Comparison of ENCODE assay signal across 21 mouse cellular contexts in the genomic region with DNA sequence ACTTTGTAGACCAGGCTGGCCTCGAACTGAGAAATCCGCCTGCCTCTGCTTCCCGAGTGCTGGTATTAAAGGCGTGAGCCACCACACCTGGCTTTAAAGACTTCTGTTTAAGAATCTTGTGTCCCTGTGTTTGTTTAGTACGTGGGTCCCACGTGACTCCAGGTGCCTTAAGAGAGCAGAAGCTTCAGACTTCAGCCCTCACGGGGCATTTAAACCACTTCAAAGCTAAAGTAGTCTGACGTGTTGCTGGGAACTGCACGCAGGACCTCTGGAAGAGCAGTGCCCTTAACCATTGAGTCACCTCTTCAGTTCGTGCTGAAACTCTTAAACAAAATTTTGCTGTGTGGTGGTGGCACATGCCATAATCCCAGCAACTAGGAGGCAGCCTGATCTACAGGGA. TPM values are rescaled to one million over a fixed set of nuclear protein-coding genes. Genes with fewer than 3 reads are reported as not detected.
"Had no signal": no experiment of that assay in that cellular context is flagged by ENCODE, and none has a peak within 500 bp of the region (broad histone marks: within the 10 kb centered on the region; RNA-seq: fewer than 3 reads in every experiment).

No protein-coding gene starts in this region.

- H3K9me3 ChIP-seq: lung, embryonic 15.5 days; midbrain, embryonic 10.5 days; midbrain, embryonic 12.5 days; neural tube, embryonic 13.5 days; neural tube, embryonic 15.5 days had no signal

- H3K27ac ChIP-seq: liver, embryonic 14.5 days; lung, embryonic 15.5 days; midbrain, embryonic 10.5 days; midbrain, embryonic 12.5 days; neural tube, embryonic 13.5 days; neural tube, embryonic 15.5 days had no signal

- H3K9ac ChIP-seq: liver, embryonic 14.5 days; lung, embryonic 15.5 days; midbrain, embryonic 12.5 days; neural tube, embryonic 13.5 days; neural tube, embryonic 15.5 days had no signal

- H3K4me3 ChIP-seq: lung, embryonic 15.5 days; midbrain, embryonic 10.5 days; midbrain, embryonic 12.5 days; myocyte; neural tube, embryonic 13.5 days; neural tube, embryonic 15.5 days had no signal

- H3K4me1 ChIP-seq: midbrain, embryonic 12.5 days had no signal

- DNase-seq: liver; midbrain, embryonic 14.5 days; retina, postnatal 1 day; right cerebral cortex, adult 18-20 months; right cerebral cortex, postnatal 25 days; right cerebral cortex, postnatal 4 days; spleen, adult 18-20 months; thymus, adult 18-20 months; thymus, postnatal 36 days had no signal

- ATAC-seq: midbrain, embryonic 16.5 days had no signal

- H3K4me2 ChIP-seq: liver, embryonic 11.5 days; lung, embryonic 15.5 days; midbrain, embryonic 12.5 days; neural tube, embryonic 13.5 days; neural tube, embryonic 15.5 days had no signal

- H3K27me3 ChIP-seq: lung, embryonic 15.5 days; midbrain, embryonic 12.5 days; neural tube, embryonic 13.5 days; neural tube, embryonic 15.5 days had no signal

RNA-seq across cellular contexts. Expression of a gene that starts 31.8 kb away (rescaled TPM):
- polyA plus RNA-seq: liver, embryonic 11.5 days; liver, embryonic 16.5 days; neural tube, embryonic 11.5 days; stomach, embryonic 14.5 days had no signal
